Mouse (Mus musculus): Measurements from ENCODE around the gene Pgghg.

Pgghg gene

GRCm38 (mm10) chr7:140991117-140991689 lies 50.0 kb downstream of the Pgghg start:
- peak in 1 of 2 experiments; percentile 12 for DNase-seq
